Mouse (Mus musculus): ENCODE data around the gene Rpf2. TPM values are rescaled to one million over a fixed set of nuclear protein-coding genes. Genes with fewer than 3 reads are reported as not detected.

Gene Rpf2
- 10 to 100 TPM; 15.2 to 15.6 TPM for total RNA-seq (2021)
- long read RNA-seq, experiment 1, transcript Rpf2-206 (10 exons, 1,296 nt), result major isoform, 8 of 11 reads
- long read RNA-seq, experiment 1, partial matches to known transcripts, result 0 of 11 reads
- long read RNA-seq, experiment 1, other reads (novel, unspliced or antisense), result 3 of 11 reads
- long read RNA-seq, experiment 2, partial matches to known transcripts, result 0 of 9 reads
- long read RNA-seq, experiment 2, other reads (novel, unspliced or antisense), result 2 of 9 reads

- intact Hi-C loops (cut with DNase I), result loop anchor here (1.0 kb wide), 3 partner anchors 11 to 288 kb away; partner anchors contain the start of gene Amd1
- Histone ChIP-seq H3K27ac (peak within 1 kb of the TSS; percentile 60), H3K4me3 (peak within 1 kb of the TSS; percentile 84)
- no peak for TF ChIP-seq CTCF (IDR thresholded peaks at IDR 0.05)
- DNase-seq (ENCODE audit: extremely low spot score in 1 of 2, low spot score in 2 of 2), result peak; percentile 81 to 83
These were observed at the start of gene Rpf2 for GRCm38 (mm10) chr10:40246374-40247165. TSS of gene Rpf2 (minus strand) at chr10:40247036.

- no peak for DNase-seq (ENCODE audit: extremely low spot score in 1 of 2, low spot score in 2 of 2)
- Histone ChIP-seq H3K27ac (no peak overlapping the region), H3K4me3 (no peak overlapping the region)
- no peak for TF ChIP-seq CTCF (IDR thresholded peaks at IDR 0.05)
- intact Hi-C loops (cut with DNase I), result no loop called here
These were observed 45.8 kb upstream of the Rpf2 start for GRCm38 (mm10) chr10:40292640-40293039.

- no peak for TF ChIP-seq CTCF (IDR thresholded peaks at IDR 0.05)
- no peak for DNase-seq (ENCODE audit: extremely low spot score in 1 of 2, low spot score in 2 of 2)
- intact Hi-C loops (cut with DNase I), result no loop called here
- no peak overlapping the region for H3K27ac ChIP-seq
- no peak overlapping the region for H3K4me3 ChIP-seq
These were observed 39.9 kb upstream of the Rpf2 start for GRCm38 (mm10) chr10:40286767-40287166.

GRCm38 (mm10) chr10:40285571-40285970, 38.7 kb upstream of the Rpf2 start:
- no peak for TF ChIP-seq CTCF (IDR thresholded peaks at IDR 0.05)
- no peak for DNase-seq (ENCODE audit: extremely low spot score in 1 of 2, low spot score in 2 of 2)
- Histone ChIP-seq H3K27ac (no peak overlapping the region), H3K4me3 (no peak overlapping the region)
- intact Hi-C loops (cut with DNase I), result no loop called here

GRCm38 (mm10) chr10:40284997-40285396, 38.2 kb upstream of the Rpf2 start:
- Histone ChIP-seq H3K4me3 (no peak overlapping the region), H3K27ac (no peak overlapping the region)
- intact Hi-C loops (cut with DNase I), result no loop called here
- DNase-seq (ENCODE audit: extremely low spot score in 1 of 2, low spot score in 2 of 2), result no peak
- no peak for TF ChIP-seq CTCF (IDR thresholded peaks at IDR 0.05)

DNA sequence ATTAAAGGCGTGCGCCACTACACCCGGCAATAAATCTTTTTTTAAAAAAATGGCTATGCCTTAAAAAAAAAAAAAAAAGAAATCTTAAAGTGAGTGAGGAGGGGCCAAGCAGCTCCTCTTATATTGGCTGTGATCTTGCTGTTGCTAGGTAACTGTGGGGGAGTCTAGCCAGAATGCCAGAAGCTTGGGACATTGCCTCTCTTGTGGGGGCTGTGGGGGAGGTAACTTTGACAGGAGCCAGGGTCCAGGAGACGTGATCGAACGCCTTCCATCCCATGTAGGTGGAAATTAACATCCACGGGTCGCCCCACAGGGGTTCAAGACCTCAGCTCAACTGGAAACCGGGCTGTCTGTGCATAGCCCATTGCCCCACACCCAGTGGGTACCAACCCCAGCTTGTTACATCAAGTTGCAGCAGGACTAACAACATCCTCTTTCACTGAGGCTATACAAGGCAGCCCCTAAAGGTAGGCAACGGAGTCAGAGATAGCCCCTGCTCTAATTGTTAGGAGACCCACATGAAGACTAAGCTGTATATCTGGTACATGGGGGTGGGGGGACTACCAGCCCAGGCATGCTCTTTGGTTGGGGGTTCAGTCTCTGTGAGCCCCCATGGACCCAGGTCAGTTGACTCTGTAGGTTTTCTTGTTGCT, 37.5 kb upstream of the Rpf2 start:
- Histone ChIP-seq H3K27ac (no peak overlapping the region), H3K4me3 (no peak overlapping the region)
- TF ChIP-seq CTCF (IDR thresholded peaks at IDR 0.05), result no peak
- peak; percentile 18 to 31 for DNase-seq (ENCODE audit: extremely low spot score in 1 of 2, low spot score in 2 of 2)
- intact Hi-C loops (cut with DNase I), result no loop called here

GRCm38 (mm10) chr10:40283636-40284035, 36.8 kb upstream of the Rpf2 start:
- intact Hi-C loops (cut with DNase I), result no loop called here
- TF ChIP-seq CTCF (IDR thresholded peaks at IDR 0.05), result no peak
- Histone ChIP-seq H3K4me3 (no peak overlapping the region), H3K27ac (no peak overlapping the region)
- no peak for DNase-seq (ENCODE audit: extremely low spot score in 1 of 2, low spot score in 2 of 2)

- no peak overlapping the region for H3K4me3 ChIP-seq
- no peak for DNase-seq (ENCODE audit: extremely low spot score in 1 of 2, low spot score in 2 of 2)
- intact Hi-C loops (cut with DNase I), result no loop called here
- no peak overlapping the region for H3K27ac ChIP-seq
- no peak for TF ChIP-seq CTCF (IDR thresholded peaks at IDR 0.05)
These were observed 34.7 kb upstream of the Rpf2 start for GRCm38 (mm10) chr10:40281565-40281964.

DNA sequence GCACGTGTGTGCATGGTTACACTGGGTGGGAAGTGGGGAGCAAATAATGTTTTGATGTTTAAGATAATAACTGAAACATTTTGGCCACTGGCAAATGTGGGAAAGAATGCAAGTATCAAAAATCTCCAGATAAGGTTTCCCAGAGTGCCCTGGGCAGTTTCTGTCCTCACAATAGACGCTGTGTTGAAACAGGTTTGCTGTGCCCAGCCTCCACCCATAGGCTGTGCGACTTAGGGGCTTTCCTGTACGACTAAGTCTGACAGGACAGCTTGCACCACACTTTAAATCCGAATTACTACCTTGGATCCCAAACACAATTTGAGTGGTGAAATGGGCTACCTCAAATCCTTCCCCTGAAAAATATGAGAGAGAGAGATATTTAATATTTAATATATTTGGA, 31.5 kb upstream of the Rpf2 start:
- H3K4me3 ChIP-seq, result no peak overlapping the region
- DNase-seq (ENCODE audit: extremely low spot score in 1 of 2, low spot score in 2 of 2), result no peak
- H3K27ac ChIP-seq, result no peak overlapping the region
- intact Hi-C loops (cut with DNase I), result no loop called here
- no peak for TF ChIP-seq CTCF (IDR thresholded peaks at IDR 0.05)

DNA sequence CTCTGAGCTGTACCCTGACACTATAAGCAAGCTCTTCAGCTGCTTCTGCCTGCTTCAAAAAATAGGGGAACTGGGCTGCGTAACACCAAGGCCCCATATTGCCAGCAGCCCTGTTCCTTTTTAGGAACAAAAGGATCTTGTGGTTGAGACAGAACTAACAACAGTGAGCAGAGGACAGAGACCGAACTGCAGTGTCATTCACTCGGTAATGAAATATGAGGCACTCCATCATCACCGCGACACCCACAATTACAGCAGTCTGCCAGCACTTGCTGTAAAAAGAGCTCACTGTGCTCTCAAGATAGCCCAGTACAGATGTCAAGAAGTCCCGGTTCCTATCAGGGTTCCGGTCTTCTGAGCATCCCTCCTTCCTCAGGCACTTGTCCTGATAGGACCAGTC, 29.2 kb upstream of the Rpf2 start:
- TF ChIP-seq CTCF (IDR thresholded peaks at IDR 0.05), result no peak; the same call in 1 of the 2 replicates

GRCm38 (mm10) chr10:40273938-40274337, 27.1 kb upstream of the Rpf2 start:
- intact Hi-C loops (cut with DNase I), result no loop called here

More for the DNA sequence above, 29.2 kb upstream of the Rpf2 start:
- no peak overlapping the region for H3K4me3 ChIP-seq
- intact Hi-C loops (cut with DNase I), result no loop called here
- no peak for DNase-seq (ENCODE audit: extremely low spot score in 1 of 2, low spot score in 2 of 2)
- H3K27ac ChIP-seq, result no peak overlapping the region

DNA sequence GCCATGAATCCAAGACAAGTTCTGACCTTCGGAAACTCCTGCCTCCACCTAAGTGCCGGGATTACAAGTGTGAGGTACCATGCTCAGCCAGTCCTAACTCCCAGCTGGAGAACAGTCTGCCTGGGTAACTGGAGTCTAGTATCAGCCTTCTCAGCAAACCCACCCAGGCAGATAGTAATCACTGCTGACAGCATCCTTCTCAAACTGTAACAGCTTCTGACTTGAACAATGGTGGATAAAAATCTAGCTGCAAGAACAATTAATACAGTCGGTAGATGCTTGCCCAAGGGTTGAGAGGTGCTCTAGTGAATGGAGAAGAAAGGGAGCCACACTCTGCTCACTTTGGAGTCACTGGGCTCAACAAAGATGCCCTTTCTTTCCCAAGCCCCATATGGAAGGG, 24.4 kb upstream of the Rpf2 start:
- no peak for TF ChIP-seq CTCF (IDR thresholded peaks at IDR 0.05)
- Histone ChIP-seq H3K27ac (no peak overlapping the region), H3K4me3 (no peak overlapping the region)
- no peak for DNase-seq (ENCODE audit: extremely low spot score in 1 of 2, low spot score in 2 of 2)
- intact Hi-C loops (cut with DNase I), result no loop called here

More at GRCm38 (mm10) chr10:40273938-40274337, 27.1 kb upstream of the Rpf2 start:
- DNase-seq (ENCODE audit: extremely low spot score in 1 of 2, low spot score in 2 of 2), result no peak
- H3K4me3 ChIP-seq, result no peak overlapping the region
- TF ChIP-seq CTCF (IDR thresholded peaks at IDR 0.05), result no peak
- no peak overlapping the region for H3K27ac ChIP-seq
